Mouse (Mus musculus): ENCODE measurements around the gene Zc3h18. TPM values are rescaled to one million over a fixed set of nuclear protein-coding genes. Genes with fewer than 3 reads are reported as not detected.

The Zc3h18 gene
- polyA plus RNA-seq, 1 experiment from 2014 or later = 28.8 TPM

GRCm38 (mm10) chr8:122357202-122357601 is 19.2 kb upstream of the Zc3h18 start:
- Histone ChIP-seq H3K27ac (ENCODE audit: low read depth, low read length) (no peak overlapping the region), H3K4me2 (ENCODE audit: low read length) (no peak overlapping the region), H3K36me3 (ENCODE audit: control insufficient read depth, insufficient read depth, low read length) (no peaks in the 10 kb centered on the region), H3K9ac (ENCODE audit: low read depth, low read length) (no peak overlapping the region), H3K4me1 (ENCODE audit: control insufficient read depth, insufficient read depth, low read depth, low read length) (no peaks in the 10 kb centered on the region), H3K27me3 (replicated peaks; ENCODE audit: control insufficient read depth, insufficient read depth, low read length) (no peaks in the 10 kb centered on the region), H3K9me3 (ENCODE audit: control insufficient read depth, low read length) (no peaks in the 10 kb centered on the region), H3K4me3 (ENCODE audit: low read length) (no peak overlapping the region)
- no peak for ATAC-seq
- 53% methylated on average over 11 of the region's 11 CpGs for WGBS

GRCm38 (mm10) chr8:122357641-122358040 is 18.8 kb upstream of the Zc3h18 start:
- WGBS = 63% methylated on average over 5 of the region's 5 CpGs
- no peak overlapping the region for H3K4me2 ChIP-seq (ENCODE audit: low read length)
- H3K27me3 ChIP-seq (replicated peaks; ENCODE audit: control insufficient read depth, insufficient read depth, low read length) = peaks cover 3% of the 10 kb centered on the region
- H3K9me3 ChIP-seq (ENCODE audit: control insufficient read depth, low read length) = no peaks in the 10 kb centered on the region
- no peaks in the 10 kb centered on the region for H3K36me3 ChIP-seq (ENCODE audit: control insufficient read depth, insufficient read depth, low read length)
- no peak overlapping the region for H3K9ac ChIP-seq (ENCODE audit: low read depth, low read length)
- no peaks in the 10 kb centered on the region for H3K4me1 ChIP-seq (ENCODE audit: control insufficient read depth, insufficient read depth, low read depth, low read length)
- no peak overlapping the region for H3K4me3 ChIP-seq (ENCODE audit: low read length)
- H3K27ac ChIP-seq (ENCODE audit: low read depth, low read length) = no peak overlapping the region
- no peak for ATAC-seq

GRCm38 (mm10) chr8:122359111-122359775 is 17.2 kb upstream of the Zc3h18 start:
- Histone ChIP-seq H3K27me3 (replicated peaks; ENCODE audit: control insufficient read depth, insufficient read depth, low read length) (peaks cover 3% of the 10 kb centered on the region), H3K9ac (ENCODE audit: low read depth, low read length) (no peak overlapping the region), H3K4me2 (ENCODE audit: low read length) (no peak overlapping the region), H3K4me1 (ENCODE audit: control insufficient read depth, insufficient read depth, low read depth, low read length) (no peaks in the 10 kb centered on the region), H3K36me3 (ENCODE audit: control insufficient read depth, insufficient read depth, low read length) (no peaks in the 10 kb centered on the region), H3K4me3 (ENCODE audit: low read length) (no peak overlapping the region), H3K27ac (ENCODE audit: low read depth, low read length) (no peak overlapping the region), H3K9me3 (ENCODE audit: control insufficient read depth, low read length) (no peaks in the 10 kb centered on the region)
- ATAC-seq = no peak
- 72% methylated on average over 15 of the region's 15 CpGs for WGBS

- no peak within 1 kb of the TSS for H3K9ac ChIP-seq (ENCODE audit: low read depth, low read length)
- H3K4me2 ChIP-seq (ENCODE audit: low read length) = no peak within 1 kb of the TSS
- H3K9me3 ChIP-seq (ENCODE audit: control insufficient read depth, low read length) = no peaks in the 10 kb centered on the region
- no peak within 1 kb of the TSS for H3K4me3 ChIP-seq (ENCODE audit: low read length)
- 77% methylated on average over 7 of the region's 7 CpGs for WGBS
- no peaks in the 10 kb centered on the region for H3K4me1 ChIP-seq (ENCODE audit: control insufficient read depth, insufficient read depth, low read depth, low read length)
- ATAC-seq = no peak
- H3K27me3 ChIP-seq (replicated peaks; ENCODE audit: control insufficient read depth, insufficient read depth, low read length) = peaks cover 3% of the 10 kb centered on the region
- no peak within 1 kb of the TSS for H3K27ac ChIP-seq (ENCODE audit: low read depth, low read length)
- H3K36me3 ChIP-seq (ENCODE audit: control insufficient read depth, insufficient read depth, low read length) = no peaks in the 10 kb centered on the region
Observed at GRCm38 (mm10) chr8:122360696-122361416, 15.6 kb upstream of the Zc3h18 start, which contains the start of gene Trhr2. Gene Trhr2, minus strand, starts transcription at chr8:122360746.

- Histone ChIP-seq H3K36me3 (ENCODE audit: control insufficient read depth, insufficient read depth, low read length) (no peaks in the 10 kb centered on the region), H3K9me3 (ENCODE audit: control insufficient read depth, low read length) (no peaks in the 10 kb centered on the region), H3K4me1 (ENCODE audit: control insufficient read depth, insufficient read depth, low read depth, low read length) (no peaks in the 10 kb centered on the region), H3K27ac (ENCODE audit: low read depth, low read length) (no peak overlapping the region), H3K27me3 (replicated peaks; ENCODE audit: control insufficient read depth, insufficient read depth, low read length) (peaks cover 3% of the 10 kb centered on the region), H3K4me3 (ENCODE audit: low read length) (no peak overlapping the region), H3K9ac (ENCODE audit: low read depth, low read length) (no peak overlapping the region; the same call in 1 of the 2 replicates), H3K4me2 (ENCODE audit: low read length) (no peak overlapping the region)
- no peak for ATAC-seq
- WGBS = 45% methylated on average over 5 of the region's 5 CpGs
Observed at GRCm38 (mm10) chr8:122362271-122362670, 14.1 kb upstream of the Zc3h18 start.

GRCm38 (mm10) chr8:122362967-122363366 is 13.4 kb upstream of the Zc3h18 start:
- WGBS = 36% methylated on average over 8 of the region's 8 CpGs
- H3K4me3 ChIP-seq (ENCODE audit: low read length) = no peak overlapping the region
- no peak overlapping the region for H3K27ac ChIP-seq (ENCODE audit: low read depth, low read length)
- H3K36me3 ChIP-seq (ENCODE audit: control insufficient read depth, insufficient read depth, low read length) = no peaks in the 10 kb centered on the region
- ATAC-seq = no peak
- peaks cover 3% of the 10 kb centered on the region for H3K27me3 ChIP-seq (replicated peaks; ENCODE audit: control insufficient read depth, insufficient read depth, low read length)
- H3K4me1 ChIP-seq (ENCODE audit: control insufficient read depth, insufficient read depth, low read depth, low read length) = no peaks in the 10 kb centered on the region
- H3K4me2 ChIP-seq (ENCODE audit: low read length) = no peak overlapping the region
- H3K9ac ChIP-seq (ENCODE audit: low read depth, low read length) = no peak overlapping the region
- H3K9me3 ChIP-seq (ENCODE audit: control insufficient read depth, low read length) = no peaks in the 10 kb centered on the region

GRCm38 (mm10) chr8:122368494-122368893 is 7.9 kb upstream of the Zc3h18 start:
- Histone ChIP-seq H3K4me3 (ENCODE audit: low read length) (no peak overlapping the region), H3K9ac (ENCODE audit: low read depth, low read length) (no peak overlapping the region), H3K9me3 (ENCODE audit: control insufficient read depth, low read length) (no peaks in the 10 kb centered on the region), H3K4me1 (ENCODE audit: control insufficient read depth, insufficient read depth, low read depth, low read length) (no peaks in the 10 kb centered on the region), H3K4me2 (ENCODE audit: low read length) (no peak overlapping the region), H3K36me3 (ENCODE audit: control insufficient read depth, insufficient read depth, low read length) (no peaks in the 10 kb centered on the region), H3K27ac (ENCODE audit: low read depth, low read length) (no peak overlapping the region), H3K27me3 (replicated peaks; ENCODE audit: control insufficient read depth, insufficient read depth, low read length) (no peaks in the 10 kb centered on the region)
- no peak for ATAC-seq
- 80% methylated on average over 10 of the region's 10 CpGs for WGBS

- Histone ChIP-seq H3K27me3 (replicated peaks; ENCODE audit: control insufficient read depth, insufficient read depth, low read length) (no peaks in the 10 kb centered on the region), H3K4me1 (ENCODE audit: control insufficient read depth, insufficient read depth, low read depth, low read length) (no peaks in the 10 kb centered on the region), H3K27ac (ENCODE audit: low read depth, low read length) (no peak overlapping the region), H3K9ac (ENCODE audit: low read depth, low read length) (no peak overlapping the region), H3K4me2 (ENCODE audit: low read length) (no peak overlapping the region), H3K4me3 (ENCODE audit: low read length) (no peak overlapping the region), H3K9me3 (ENCODE audit: control insufficient read depth, low read length) (no peaks in the 10 kb centered on the region), H3K36me3 (ENCODE audit: control insufficient read depth, insufficient read depth, low read length) (no peaks in the 10 kb centered on the region)
- ATAC-seq = peak; percentile 64
- WGBS = 13% methylated on average over 9 of the region's 9 CpGs
Observed at GRCm38 (mm10) chr8:122369665-122370064, 6.7 kb upstream of the Zc3h18 start.

- H3K27me3 ChIP-seq (replicated peaks; ENCODE audit: control insufficient read depth, insufficient read depth, low read length) = no peaks in the 10 kb centered on the region
- ATAC-seq = no peak
- H3K9ac ChIP-seq (ENCODE audit: low read depth, low read length) = no peak overlapping the region
- peaks cover 3% of the 10 kb centered on the region for H3K4me1 ChIP-seq (ENCODE audit: control insufficient read depth, insufficient read depth, low read depth, low read length)
- no peak overlapping the region for H3K4me3 ChIP-seq (ENCODE audit: low read length)
- WGBS = 77% methylated on average over 6 of the region's 6 CpGs
- no peaks in the 10 kb centered on the region for H3K9me3 ChIP-seq (ENCODE audit: control insufficient read depth, low read length)
- no peak overlapping the region for H3K27ac ChIP-seq (ENCODE audit: low read depth, low read length)
- H3K36me3 ChIP-seq (ENCODE audit: control insufficient read depth, insufficient read depth, low read length) = no peaks in the 10 kb centered on the region
- no peak overlapping the region for H3K4me2 ChIP-seq (ENCODE audit: low read length)
Observed at GRCm38 (mm10) chr8:122371706-122372105, 4.7 kb upstream of the Zc3h18 start.

All from hindbrain, embryonic 16.5 days (tissue).